Mouse (Mus musculus) gastrocnemius, adult 2 months (tissue): ENCODE data around the gene Lcor. TPM values are rescaled to one million over a fixed set of nuclear protein-coding genes. Genes with fewer than 3 reads are reported as not detected.

Source experiments
- DNase-seq: peaks from one replicate; pipeline ENCODE4 v3.0.0; 2022
- H3K27ac ChIP-seq: fragments of 200-600 bp; 2 replicates; pipeline ENCODE4 v1.8.1; 2022; ENCODE audit warnings: mild to moderate bottlenecking
- H3K4me3 ChIP-seq: fragments of 200-600 bp; 2 replicates; pipeline ENCODE4 v1.8.1; 2022; ENCODE audit warnings: mild to moderate bottlenecking, moderate library complexity
- CTCF ChIP-seq: fragments of 200-600 bp; IDR thresholded peaks from 2 replicates; pipeline ENCODE4 v1.8.1; 2022; ENCODE audit warnings: antibody characterized with exemption, mild to moderate bottlenecking, moderate library complexity
- intact Hi-C: fragments of 180-260 bp; cut with DNase I; formaldehyde crosslinking; loops from one replicate; pipeline ENCODE4 v1.15.1; 2025
- long read RNA-seq, 2 experiments: library from polyadenylated mRNA; stranded (forward); transcript quantifications; one replicate each; pipeline ENCODE4 v2.0.0; 2021
- total RNA-seq, 2 experiments: library from RNA; stranded (reverse); gene quantifications; 2 replicates each; pipeline ENCODE4 v1.2.3; 2021

Lcor gene
- 10 to 100 TPM; 13.0 to 18.9 TPM for total RNA-seq
- long read RNA-seq, experiment 1, partial matches to known transcripts: 3 of 4 reads
- long read RNA-seq, experiment 1, other reads (novel, unspliced or antisense): 1 of 4 reads
- long read RNA-seq, experiment 2, partial matches to known transcripts: 0 of 4 reads
- long read RNA-seq, experiment 2, other reads (novel, unspliced or antisense): 4 of 4 reads

DNA sequence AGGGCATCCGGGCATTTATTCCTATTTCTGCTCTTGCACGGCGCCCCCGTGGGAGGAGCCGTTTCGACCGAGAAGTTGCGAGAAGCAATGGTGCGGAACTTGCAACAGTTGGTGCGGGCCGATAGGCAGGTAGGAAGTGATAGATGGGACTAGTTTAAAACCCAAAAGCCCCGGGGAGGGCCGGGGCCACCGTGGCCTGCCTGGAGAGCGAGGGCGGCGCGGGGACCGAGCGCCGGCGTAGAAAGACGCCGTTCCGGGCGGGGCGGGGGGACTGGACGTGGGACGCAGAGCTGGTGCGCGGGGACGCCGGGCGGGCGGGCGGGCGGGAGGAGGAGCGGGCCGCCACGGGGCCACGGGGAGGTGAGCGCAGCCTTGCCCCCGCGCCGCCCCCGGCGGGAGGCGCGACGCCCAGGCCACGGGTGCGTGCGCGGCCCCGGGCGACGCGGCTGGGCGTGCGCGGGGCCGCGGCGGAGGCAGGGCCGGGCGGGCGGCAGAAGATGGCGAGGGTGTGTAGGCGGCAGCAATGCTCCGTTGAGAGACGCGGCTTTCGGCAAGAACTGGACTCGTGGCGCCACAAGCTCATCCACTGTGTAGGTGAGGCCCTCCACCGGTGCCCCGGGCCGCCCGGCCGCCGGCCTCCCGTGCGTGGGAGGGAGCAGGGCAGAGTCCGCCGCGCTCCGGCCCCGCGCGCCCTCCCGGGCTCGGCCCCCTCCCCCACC lies at the start of gene Lcor:
Gene Lcor, plus strand, starts transcription at position 448 of the 719 bp plus-strand sequence.
- Histone ChIP-seq H3K27ac (peak within 1 kb of the TSS; percentile 98), H3K4me3 (peak within 1 kb of the TSS; percentile 95)
- TF ChIP-seq CTCF: no peak
- peak; percentile 92 for DNase-seq
- intact Hi-C loops: loop anchor here (2.0 to 5.0 kb wide), 2 partner anchors 136 to 165 kb away; no protein-coding TSS in a partner anchor

DNA sequence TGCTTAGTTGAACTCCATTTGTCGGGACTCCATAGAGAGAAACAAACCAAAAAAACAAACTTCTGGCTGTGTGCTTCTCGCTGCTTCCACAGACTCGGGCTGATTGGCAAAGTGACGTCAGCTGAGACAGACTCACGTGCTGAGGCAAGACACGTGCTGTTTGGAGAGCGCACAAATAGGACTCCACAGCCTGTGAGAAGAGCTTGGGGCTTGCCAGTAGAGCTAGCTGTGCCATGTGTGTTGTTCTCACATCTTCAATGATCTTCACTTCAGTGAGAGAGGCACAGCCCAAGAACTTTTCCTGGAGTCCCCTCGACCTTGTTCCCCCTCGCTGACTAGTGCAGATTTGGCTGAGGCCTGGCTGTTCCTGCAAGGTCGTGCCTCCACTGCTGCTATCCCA lies 47.1 kb upstream of the Lcor start:
- no peak for DNase-seq
- no peak for TF ChIP-seq CTCF
- no peak overlapping the region for H3K4me3 ChIP-seq
- no peak overlapping the region for H3K27ac ChIP-seq
- intact Hi-C loops: no loop called here

DNA sequence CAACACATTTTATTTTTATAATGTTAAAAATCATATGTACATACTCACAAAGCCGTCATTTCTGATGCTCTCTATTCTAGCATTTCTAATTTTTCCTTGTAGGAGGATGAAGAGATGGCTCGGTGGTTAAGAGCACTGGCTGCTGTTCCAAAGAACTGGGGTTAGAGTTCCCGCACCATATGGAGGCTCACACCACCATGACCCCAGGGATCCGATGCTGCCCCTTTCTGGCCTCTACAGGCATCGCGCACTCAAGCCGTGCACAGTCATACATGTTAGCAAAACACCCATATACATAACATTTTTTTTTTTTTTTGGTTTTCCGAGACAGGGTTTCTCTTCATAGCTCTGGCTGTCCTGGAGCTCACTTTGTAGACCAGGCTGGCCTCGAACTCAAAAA lies 46.0 kb upstream of the Lcor start:
- no peak overlapping the region for H3K27ac ChIP-seq
- DNase-seq: no peak
- 0 out of 2 replicates have a peak, but pooled peaks have one; percentile 1 for TF ChIP-seq CTCF
- intact Hi-C loops: no loop called here
- H3K4me3 ChIP-seq: no peak overlapping the region

DNA sequence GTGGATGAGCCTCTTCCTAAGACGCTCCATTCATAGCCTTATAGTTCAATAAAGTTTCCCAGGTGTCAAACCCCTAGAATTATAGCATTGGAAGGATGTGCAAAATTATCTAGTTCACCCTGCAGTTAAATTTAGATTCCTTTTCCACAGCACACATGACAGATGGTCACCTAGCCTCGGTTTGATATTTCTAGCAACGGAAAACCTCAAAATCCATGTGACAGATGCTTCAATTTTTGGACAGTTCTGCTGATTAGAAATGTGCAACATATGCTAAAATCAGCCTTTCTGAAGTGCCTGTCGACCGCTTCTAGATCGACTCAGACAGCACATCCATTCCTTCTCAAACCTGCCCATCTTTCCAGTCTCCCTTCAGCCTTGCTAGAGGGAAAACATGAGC lies 43.5 kb upstream of the Lcor start:
- no peak for TF ChIP-seq CTCF
- no peak overlapping the region for H3K4me3 ChIP-seq
- no peak overlapping the region for H3K27ac ChIP-seq
- no peak for DNase-seq
- intact Hi-C loops: no loop called here

DNA sequence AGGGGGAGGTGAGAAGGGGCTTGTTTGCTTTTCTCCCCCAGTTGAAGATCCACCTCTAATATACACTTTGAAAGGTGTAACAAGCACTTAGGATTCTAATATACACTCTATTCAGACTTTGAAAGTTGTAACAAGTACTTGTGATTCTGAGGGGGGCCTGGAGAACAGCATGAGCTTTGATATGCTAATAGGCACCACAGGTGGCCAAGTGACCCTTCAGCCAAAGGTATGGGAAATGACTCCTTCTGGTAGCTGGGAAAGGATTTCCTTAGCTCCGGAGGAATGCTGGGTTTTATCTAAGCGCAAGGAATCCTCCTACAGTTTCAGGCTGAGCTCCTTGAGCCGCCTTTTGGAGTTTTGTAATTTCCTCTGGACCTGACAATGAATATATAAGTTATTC lies 41.0 kb upstream of the Lcor start:
- DNase-seq: no peak
- Histone ChIP-seq H3K27ac (no peak overlapping the region), H3K4me3 (no peak overlapping the region)
- TF ChIP-seq CTCF: no peak
- intact Hi-C loops: loop anchor here (10.0 kb wide), 1 partner anchor 323 kb away; no protein-coding TSS in a partner anchor

DNA sequence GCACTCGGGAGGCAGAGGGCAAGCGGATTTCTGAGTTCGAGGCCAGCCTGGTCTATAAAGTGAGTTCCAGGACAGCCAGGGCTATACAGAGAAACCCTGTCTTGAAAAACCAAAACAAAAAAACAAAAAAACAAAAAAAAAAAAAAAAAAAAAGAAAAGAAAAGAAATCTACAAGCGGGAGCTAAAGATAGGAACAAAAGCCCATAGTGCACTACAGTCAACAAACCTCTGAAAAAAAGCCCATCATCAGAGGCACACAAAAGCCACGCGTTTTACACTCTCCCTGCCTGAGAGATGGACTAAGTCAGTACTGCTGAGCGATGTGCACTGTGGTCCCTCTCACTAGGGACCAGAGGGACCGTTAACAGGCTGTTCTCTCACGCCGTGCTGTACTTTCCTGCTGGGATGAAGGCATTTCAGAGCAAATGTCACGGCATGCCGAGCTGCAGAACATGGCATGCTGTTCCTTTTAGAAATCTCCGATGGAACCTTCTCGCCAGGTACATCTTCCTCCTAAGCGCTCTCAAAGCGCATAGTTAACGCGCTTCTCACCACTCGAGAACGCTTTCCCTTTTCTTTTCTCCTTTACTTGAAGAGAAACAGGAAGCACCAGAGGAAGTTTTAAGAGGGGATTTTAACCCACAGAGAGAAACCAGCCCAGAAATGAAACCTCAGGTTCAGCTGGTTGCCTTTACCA lies 40.4 kb upstream of the Lcor start:
- no peak for DNase-seq
- TF ChIP-seq CTCF: no peak
- Histone ChIP-seq H3K4me3 (peak overlapping the region; percentile 45), H3K27ac (no peak overlapping the region)
- intact Hi-C loops: loop anchor here (10.0 kb wide), 1 partner anchor 323 kb away; no protein-coding TSS in a partner anchor

DNA sequence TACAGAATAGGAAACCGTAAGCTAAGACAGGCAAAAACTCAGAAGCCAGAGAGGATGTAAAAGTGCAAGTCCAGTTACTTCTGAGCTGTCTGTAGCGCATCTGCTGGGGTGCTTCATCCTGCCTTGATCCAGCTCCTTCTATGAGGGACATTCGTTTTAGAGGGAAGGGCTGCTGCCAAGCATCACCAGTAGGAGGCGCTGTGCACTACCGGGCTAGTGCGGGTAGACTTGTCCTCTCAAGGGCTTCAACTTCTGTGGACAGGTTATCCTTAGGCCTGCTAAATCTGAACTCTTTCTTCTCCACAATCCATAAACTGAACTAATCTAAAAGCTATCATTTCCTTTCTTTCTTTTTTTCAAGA lies 39.8 kb upstream of the Lcor start:
- peak; percentile 71 for TF ChIP-seq CTCF
- H3K4me3 ChIP-seq: peak overlapping the region; percentile 45
- no peak overlapping the region for H3K27ac ChIP-seq
- intact Hi-C loops: loop anchor here (10.0 kb wide), 1 partner anchor 322 kb away; no protein-coding TSS in a partner anchor
- DNase-seq: peak; percentile 69

DNA sequence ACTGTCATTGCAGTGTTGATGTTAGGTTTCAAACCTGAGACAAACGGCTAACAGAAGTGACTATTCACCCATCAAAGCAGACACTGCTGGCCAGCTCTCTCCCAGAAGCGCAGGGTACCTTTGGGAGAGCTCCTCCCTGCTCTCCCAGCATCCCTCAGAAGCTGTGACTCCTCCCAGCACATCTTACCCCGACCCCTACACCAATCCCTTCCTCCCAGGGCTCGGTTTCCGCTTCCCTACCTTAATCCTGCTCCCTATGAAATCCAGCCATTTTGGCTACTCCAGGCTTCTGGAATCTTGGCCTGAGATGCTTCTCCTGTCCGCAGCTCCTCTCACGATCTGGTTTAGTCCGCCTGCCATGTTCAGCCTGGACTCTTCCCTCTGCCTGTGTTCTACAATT lies 37.9 kb upstream of the Lcor start:
- H3K27ac ChIP-seq: no peak overlapping the region
- intact Hi-C loops: loop anchor here (10.0 kb wide), 1 partner anchor 320 kb away; no protein-coding TSS in a partner anchor

DNA sequence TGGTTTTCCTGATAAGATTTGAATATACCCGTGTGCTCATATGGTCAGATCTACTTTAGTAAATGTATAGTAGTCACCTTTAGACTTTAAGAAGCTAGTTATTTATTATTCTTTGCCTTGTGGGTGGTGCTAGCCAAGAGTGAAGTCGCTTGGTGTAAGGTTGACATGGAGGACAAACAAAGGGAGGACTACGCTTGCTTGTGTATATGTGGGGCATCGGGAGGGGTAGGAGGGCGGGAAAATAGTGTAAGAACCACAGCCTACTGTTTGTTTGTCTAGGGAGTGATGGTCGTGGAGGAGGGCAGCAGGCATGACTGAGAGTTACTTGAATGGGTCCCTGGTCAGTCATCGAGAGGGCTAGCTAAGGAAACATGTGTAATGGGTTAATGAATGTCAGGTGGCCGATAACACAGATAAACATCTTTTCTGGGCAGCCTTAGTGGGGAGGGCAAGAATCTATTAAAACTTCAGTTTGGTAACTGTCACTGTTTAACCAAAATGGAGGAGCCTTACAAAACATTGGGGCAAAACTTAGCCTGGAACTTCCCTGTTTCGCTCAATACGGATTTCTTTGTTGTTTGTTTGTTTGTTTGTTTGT lies 37.3 kb upstream of the Lcor start:
- no peak for DNase-seq
- no peak overlapping the region for H3K27ac ChIP-seq
- H3K4me3 ChIP-seq: no peak overlapping the region
- TF ChIP-seq CTCF: no peak
- intact Hi-C loops: loop anchor here (10.0 kb wide), 1 partner anchor 320 kb away; no protein-coding TSS in a partner anchor

More for the DNA sequence above, 37.9 kb upstream of the Lcor start:
- DNase-seq: no peak
- no peak for TF ChIP-seq CTCF
- no peak overlapping the region for H3K4me3 ChIP-seq

DNA sequence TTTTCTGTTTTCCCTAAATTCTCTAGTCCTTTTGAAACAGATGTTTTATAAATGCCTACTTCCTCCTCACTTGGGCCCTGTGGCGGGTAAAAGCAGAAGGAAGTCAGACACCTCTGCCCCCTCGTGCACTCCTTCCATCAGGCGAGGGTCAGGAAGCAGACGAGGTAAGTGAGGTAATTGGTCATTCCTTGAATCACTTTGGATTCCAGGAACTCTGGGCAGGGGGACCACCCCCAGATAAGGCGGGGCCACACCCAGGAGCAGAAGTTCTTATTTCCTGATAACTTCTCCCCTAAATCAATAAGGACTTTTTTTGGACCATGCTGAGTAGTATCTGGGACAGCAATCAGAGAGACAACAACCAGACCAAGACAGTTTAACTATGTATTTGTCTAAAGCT lies 36.7 kb upstream of the Lcor start:
- intact Hi-C loops: loop anchor here (10.0 kb wide), 1 partner anchor 319 kb away; no protein-coding TSS in a partner anchor
- H3K27ac ChIP-seq: no peak overlapping the region
- TF ChIP-seq CTCF: no peak
- no peak overlapping the region for H3K4me3 ChIP-seq
- no peak for DNase-seq

DNA sequence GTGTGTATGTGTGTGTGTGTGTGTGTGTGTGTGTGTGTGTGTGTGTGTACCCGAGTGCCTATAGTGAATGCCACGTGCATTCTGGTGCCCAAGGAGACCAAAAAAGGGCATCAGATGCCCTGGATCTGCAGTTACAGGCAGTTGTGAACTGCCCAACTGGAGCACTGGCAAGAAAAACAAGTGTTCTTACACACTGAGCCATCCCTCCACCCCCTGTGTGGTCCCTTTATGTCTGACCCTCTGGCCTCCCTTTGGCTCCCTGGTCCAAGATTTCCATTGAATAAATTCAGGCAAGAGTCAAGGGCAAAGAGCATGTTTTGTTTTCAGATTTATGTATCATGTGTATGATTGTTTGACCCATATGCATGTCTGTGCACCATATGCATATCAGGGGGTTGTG lies 35.3 kb upstream of the Lcor start:
- Histone ChIP-seq H3K4me3 (no peak overlapping the region), H3K27ac (no peak overlapping the region)
- no peak for TF ChIP-seq CTCF
- DNase-seq: no peak
- intact Hi-C loops: loop anchor here (10.0 kb wide), 1 partner anchor 318 kb away; no protein-coding TSS in a partner anchor

DNA sequence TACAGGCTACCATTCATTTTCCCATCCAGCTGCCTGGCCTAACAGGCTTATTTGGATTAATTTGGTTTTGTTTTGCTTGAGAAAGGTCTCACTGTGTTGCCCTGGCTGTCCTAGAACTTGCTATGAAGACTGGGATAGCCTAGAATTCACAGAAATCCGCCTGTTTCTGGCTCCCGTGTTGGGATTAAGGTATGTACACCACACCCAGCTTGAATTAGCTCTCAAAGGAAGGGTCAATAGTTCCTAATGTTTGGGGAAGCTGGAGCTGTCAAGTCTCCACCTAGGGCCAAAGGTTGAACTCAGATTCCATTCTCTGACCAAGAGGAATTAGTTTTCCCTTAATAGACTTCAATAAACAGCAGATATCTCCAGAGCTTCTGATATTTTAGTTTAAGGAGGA lies 34.7 kb upstream of the Lcor start:
- intact Hi-C loops: loop anchor here (10.0 kb wide), 1 partner anchor 317 kb away; no protein-coding TSS in a partner anchor
- TF ChIP-seq CTCF: no peak
- no peak overlapping the region for H3K27ac ChIP-seq
- no peak for DNase-seq
- H3K4me3 ChIP-seq: no peak overlapping the region
